Mouse (Mus musculus) forebrain, embryonic 14.5 days (tissue): Measurements from ENCODE around the gene Casq1. TPM values are rescaled to one million over a fixed set of nuclear protein-coding genes. Genes with fewer than 3 reads are reported as not detected.

Experiments used
- ATAC-seq: fragments of 200-750 bp; cut with Nextera tagmentation; 2 replicates; pipeline ENCODE4 v1.8.0; 2017; ENCODE audit warnings: mild to moderate bottlenecking, moderate library complexity
- DNase-seq: peaks from one replicate; pipeline ENCODE4 v3.0.0-alpha.2; 2015; ENCODE audit warnings: low spot score
- H3K27ac ChIP-seq: fragments of 300-500 bp; sonication (generic); 2 replicates; pipeline ENCODE4 v1.5.1; 2014; ENCODE audit warnings: low read depth, mild to moderate bottlenecking, control low read depth, low read length, moderate library complexity
- H3K27me3 ChIP-seq: fragments of 300-500 bp; sonication (generic); replicated peaks from 2 replicates; pipeline ENCODE4 v1.6.1; 2014; ENCODE audit warnings: low read length, control low read depth, mixed read lengths; ENCODE audit not compliant: control insufficient read depth, insufficient read depth
- H3K36me3 ChIP-seq: fragments of 300-500 bp; sonication (generic); 2 replicates; pipeline ENCODE4 v1.6.1; 2014; ENCODE audit warnings: low read length, control low read depth; ENCODE audit not compliant: control insufficient read depth, insufficient read depth
- H3K4me1 ChIP-seq: fragments of 300-500 bp; sonication (generic); 2 replicates; pipeline ENCODE4 v1.6.1; 2014; ENCODE audit warnings: antibody characterized with exemption, low read length, control low read depth; ENCODE audit not compliant: control insufficient read depth, insufficient read depth
- H3K4me2 ChIP-seq: fragments of 300-500 bp; sonication (generic); 2 replicates; pipeline ENCODE4 v1.6.1; 2014; ENCODE audit warnings: mild to moderate bottlenecking, control low read depth, low read length
- H3K4me3 ChIP-seq: fragments of 300-500 bp; sonication (generic); 2 replicates; pipeline ENCODE4 v1.5.1; 2014; ENCODE audit warnings: low read depth, low read length, control low read depth
- H3K9ac ChIP-seq: fragments of 300-500 bp; sonication (generic); 2 replicates; pipeline ENCODE4 v1.6.1; 2014; ENCODE audit warnings: mild to moderate bottlenecking, low read length, control low read depth, moderate library complexity
- H3K9me3 ChIP-seq: fragments of 300-500 bp; sonication (generic); replicated peaks from 2 replicates; pipeline ENCODE4 v1.6.1; 2016; ENCODE audit warnings: low read length, control low read depth, mixed read lengths; ENCODE audit not compliant: control insufficient read depth
- WGBS: fragments of 180-500 bp; shearing (Covaris S2); extraction: QIAGEN DNeasy Blood & Tissue Kit; methylation state at CpG from one replicate; pipeline ENCODE4 v1.1.7; 2014; 5-methylcytosine and 5-hydroxymethylcytosine counted together
- polyA plus RNA-seq: library from polyadenylated mRNA; unstranded; fragments of >200 nt; fragmentation: Nextera tagmentation; extraction: Ambion mirVana; gene quantifications from 2 replicates; pipeline ENCODE4 v1.2.1, GENCODE M21; 2014

The Casq1 gene
- polyA plus RNA-seq, 1 experiment from 2014 or later: 4.0 TPM

DNA sequence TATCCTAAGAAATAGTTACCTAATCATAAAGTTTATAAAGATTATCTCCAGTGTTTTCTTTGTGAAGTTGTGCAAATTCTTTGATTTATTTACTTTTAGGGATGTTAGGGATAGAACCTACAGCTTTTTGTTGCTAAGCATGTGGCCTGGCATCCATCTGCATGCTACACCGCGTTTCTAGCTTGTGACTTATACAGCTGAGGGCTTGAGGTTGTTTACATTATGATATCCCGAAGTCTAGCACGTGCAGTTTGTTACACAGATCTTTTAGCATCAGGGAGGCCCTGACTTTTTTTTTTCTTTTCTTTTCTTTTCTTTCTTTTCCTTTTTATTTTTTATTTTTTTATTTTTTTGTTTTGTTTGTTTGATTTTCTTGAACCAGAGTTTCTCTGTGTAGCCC lies 59.7 kb downstream of the Casq1 start:
- no peak overlapping the region for H3K4me3 ChIP-seq
- ATAC-seq (no peak), DNase-seq (no peak)
- H3K27ac ChIP-seq: no peak overlapping the region
- no peak overlapping the region for H3K4me2 ChIP-seq
- 89% methylated on average over 4 of the region's 4 CpGs for WGBS
- H3K9ac ChIP-seq: no peak overlapping the region
- no peaks in the 10 kb centered on the region for H3K4me1 ChIP-seq
- H3K36me3 ChIP-seq: peaks cover 22% of the 10 kb centered on the region
- no peaks in the 10 kb centered on the region for H3K9me3 ChIP-seq
- no peaks in the 10 kb centered on the region for H3K27me3 ChIP-seq

Other genes with a start within 250 kb of the Casq1 start
- gene Vangl2, start 191.4 kb downstream of the Casq1 start, polyA plus RNA-seq: 45.1 and 55.8 TPM in 2 replicates
- gene Nhlh1, start 162.3 kb downstream of the Casq1 start, polyA plus RNA-seq: 4.5 and 7.4 TPM in 2 replicates
- 123 and 148 TPM in 2 replicates for gene Copa, start 137.3 kb downstream of the Casq1 start, polyA plus RNA-seq
- gene Ncstn, start 137.1 kb downstream of the Casq1 start, polyA plus RNA-seq: 81.3 and 93.7 TPM in 2 replicates
- gene Pex19, start 93.1 kb downstream of the Casq1 start, polyA plus RNA-seq: 159 TPM in 2 replicates
- 76.1 and 83.1 TPM in 2 replicates for gene Dcaf8, start 71.8 kb downstream of the Casq1 start, polyA plus RNA-seq
- 433 and 436 TPM in 2 replicates for gene Pea15a, start 13.1 kb downstream of the Casq1 start, polyA plus RNA-seq
- 0.08 and 0.12 TPM in 2 replicates for gene Atp1a4, start 38.5 kb upstream of the Casq1 start, polyA plus RNA-seq
- 132 and 147 TPM in 2 replicates for gene Igsf8, start 41.8 kb upstream of the Casq1 start, polyA plus RNA-seq
- 12.9 and 19.8 TPM in 2 replicates for gene Atp1a2, start 78.2 kb upstream of the Casq1 start, polyA plus RNA-seq
- 1.3 and 1.5 TPM in 2 replicates for gene Kcnj9, start 109.5 kb upstream of the Casq1 start, polyA plus RNA-seq
- gene Kcnj10, start 121.3 kb upstream of the Casq1 start, polyA plus RNA-seq: 1.5 and 1.6 TPM in 2 replicates
- gene Pigm, start 156.7 kb upstream of the Casq1 start, polyA plus RNA-seq: 4.8 and 5.1 TPM in 2 replicates